7 mouse cellular contexts compared by ENCODE assay signal in genomic region chr3:104818749-104819134, GRCm38 (mm10). TPM values are rescaled to one million over a fixed set of nuclear protein-coding genes. Genes with fewer than 3 reads are reported as not detected.
DNase-seq lines count a peak whose midpoint lies in the region; ATAC-seq and TF ChIP-seq lines count a peak whose summit lies in the region.

No protein-coding gene starts in this region.

- H3K36me3 ChIP-seq in testis, adult 2 months (ENCODE audit: control insufficient read depth, insufficient read depth, low read length) = peaks cover 1% of the 10 kb centered on the region; the same call in 1 of the 2 replicates
- H3K36me3 ChIP-seq in forebrain, embryonic 13.5 days (ENCODE audit: poor library complexity, severe bottlenecking) = peaks cover 14% of the 10 kb centered on the region
- peaks cover 37% of the 10 kb centered on the region for H3K36me3 ChIP-seq in liver, embryonic 13.5 days
- no peaks in the 10 kb centered on the region for H3K36me3 ChIP-seq in stomach, postnatal 0 days (ENCODE audit: control insufficient read depth, insufficient read depth, low read length)

- no peak for TF ChIP-seq CTCF in testis, adult 2 months (IDR thresholded peaks at IDR 0.05; ENCODE audit: control insufficient read depth, insufficient read depth, insufficient replicate concordance, low read depth, low read length)
- no peak for TF ChIP-seq CTCF in stomach, postnatal 0 days (IDR thresholded peaks at IDR 0.05; ENCODE audit: low read depth)

- no peak for TF ChIP-seq EP300 in stomach, postnatal 0 days (optimal IDR thresholded peaks at IDR 0.05)

- peak overlapping the region; percentile 98 for H3K4me2 ChIP-seq in forebrain, embryonic 13.5 days
- peak overlapping the region; percentile 90 for H3K4me2 ChIP-seq in liver, embryonic 13.5 days
- peak overlapping the region; percentile 86 for H3K4me2 ChIP-seq in stomach, postnatal 0 days (replicated peaks; ENCODE audit: low read depth)

- no peak for DNase-seq in testis, postnatal 14 days (ENCODE audit: low spot score)
- DNase-seq in liver, embryonic 13.5 days = no peak
- DNase-seq in stomach, postnatal 0 days (ENCODE audit: low spot score) = no peak
- no peak for DNase-seq in spleen, postnatal 36 days (ENCODE audit: low spot score in 2 of 2)
- DNase-seq in urinary bladder, postnatal 36 days (ENCODE audit: low spot score in 2 of 2) = no peak

- peak overlapping the region; percentile 91 for H3K4me3 ChIP-seq in testis, adult 2 months (ENCODE audit: control insufficient read depth, low read depth, low read length)
- H3K4me3 ChIP-seq in forebrain, embryonic 13.5 days = peak overlapping the region; percentile 77
- H3K4me3 ChIP-seq in liver, embryonic 13.5 days (replicated peaks) = peak overlapping the region; percentile 70
- peak overlapping the region; percentile 94 for H3K4me3 ChIP-seq in stomach, postnatal 0 days (ENCODE audit: low read depth, low read length)

- H3K9me3 ChIP-seq in forebrain, embryonic 13.5 days (replicated peaks) = no peaks in the 10 kb centered on the region
- no peaks in the 10 kb centered on the region for H3K9me3 ChIP-seq in liver, embryonic 13.5 days (replicated peaks)
- no peaks in the 10 kb centered on the region for H3K9me3 ChIP-seq in stomach, postnatal 0 days (ENCODE audit: control insufficient read depth, low read length)

- H3K4me1 ChIP-seq in testis, adult 2 months (ENCODE audit: control insufficient read depth, insufficient read depth, low read length) = peaks cover 16% of the 10 kb centered on the region
- peaks cover 18% of the 10 kb centered on the region for H3K4me1 ChIP-seq in forebrain, embryonic 13.5 days
- H3K4me1 ChIP-seq in liver, embryonic 13.5 days (replicated peaks) = peaks cover 42% of the 10 kb centered on the region
- peaks cover 4% of the 10 kb centered on the region; the same call in 1 of the 2 replicates for H3K4me1 ChIP-seq in stomach, postnatal 0 days (replicated peaks; ENCODE audit: control insufficient read depth, insufficient read depth)

- H3K27ac ChIP-seq in testis, adult 2 months (ENCODE audit: control insufficient read depth, insufficient read depth, low read depth, low read length) = peak overlapping the region; percentile 89; the same call in 1 of the 2 replicates
- no peak overlapping the region for H3K27ac ChIP-seq in forebrain, embryonic 13.5 days
- peak overlapping the region; percentile 75 for H3K27ac ChIP-seq in liver, embryonic 13.5 days
- peak overlapping the region; percentile 96 for H3K27ac ChIP-seq in stomach, postnatal 0 days (replicated peaks)

- no peak for ATAC-seq in forebrain, embryonic 13.5 days
- 0 out of 2 replicates have a peak, but pooled peaks have one; percentile 18 for ATAC-seq in liver, embryonic 13.5 days (ENCODE audit: low read depth)
- ATAC-seq in stomach, postnatal 0 days (ENCODE audit: low FRiP score, low TSS enrichment) = peak; percentile 60

- peak overlapping the region; percentile 89 for H3K9ac ChIP-seq in forebrain, embryonic 13.5 days
- peak overlapping the region; percentile 79 for H3K9ac ChIP-seq in liver, embryonic 13.5 days
- peak overlapping the region; percentile 94 for H3K9ac ChIP-seq in stomach, postnatal 0 days (ENCODE audit: low read length)

- no peak for TF ChIP-seq POLR2A in testis, adult 2 months (IDR thresholded peaks at IDR 0.05; ENCODE audit: control insufficient read depth, low read depth, low read length)

- no peaks in the 10 kb centered on the region for H3K27me3 ChIP-seq in testis, adult 2 months (ENCODE audit: control insufficient read depth, insufficient read depth, low read length)
- H3K27me3 ChIP-seq in forebrain, embryonic 13.5 days = no peaks in the 10 kb centered on the region
- H3K27me3 ChIP-seq in liver, embryonic 13.5 days = no peaks in the 10 kb centered on the region
- H3K27me3 ChIP-seq in stomach, postnatal 0 days (ENCODE audit: control insufficient read depth, insufficient read depth, low read length) = no peaks in the 10 kb centered on the region

- WGBS in forebrain, embryonic 13.5 days = 8% methylated on average over 3 of the region's 3 CpGs
- WGBS in liver, embryonic 13.5 days (ENCODE audit: insufficient replicate concordance) = 4% methylated on average over 3 of the region's 3 CpGs
- 4% methylated on average over 3 of the region's 3 CpGs for WGBS in stomach, postnatal 0 days

RNA-seq across cellular contexts. Expression of gene Mov10, which starts 0.4 kb away (rescaled TPM):
- 8.7 and 9.4 TPM in 2 replicates for polyA plus RNA-seq in testis, adult 2 months (2012; rRNA removed)
- polyA plus RNA-seq in forebrain, embryonic 13.5 days (2015; fragmentation: Nextera tagmentation; extraction: Ambion mirVana) = 7.2 and 10.5 TPM in 2 replicates
- 26.2 and 28.7 TPM in 2 replicates for polyA plus RNA-seq in liver, embryonic 13.5 days (2015; fragmentation: Nextera tagmentation; extraction: Ambion mirVana)
- polyA plus RNA-seq in stomach, postnatal 0 days (2015; fragmentation: Nextera tagmentation; extraction: Ambion mirVana) = 28.1 and 30.4 TPM in 2 replicates

RNA-seq across cellular contexts. Expression of gene Rhoc, which starts 30.6 kb away (rescaled TPM):
- polyA plus RNA-seq in testis, adult 2 months (2012; rRNA removed) = 4.8 and 6.3 TPM in 2 replicates
- polyA plus RNA-seq in forebrain, embryonic 13.5 days (2015; fragmentation: Nextera tagmentation; extraction: Ambion mirVana) = 51.2 and 55.4 TPM in 2 replicates
- polyA plus RNA-seq in liver, embryonic 13.5 days (2015; fragmentation: Nextera tagmentation; extraction: Ambion mirVana) = 19.4 and 21.5 TPM in 2 replicates
- 126 and 130 TPM in 2 replicates for polyA plus RNA-seq in stomach, postnatal 0 days (2015; fragmentation: Nextera tagmentation; extraction: Ambion mirVana)

RNA-seq across cellular contexts. Expression of gene Fam19a3, which starts 37.1 kb away (rescaled TPM):
- polyA plus RNA-seq in testis, adult 2 months (2012; rRNA removed) = 9.1 and 12.6 TPM in 2 replicates
- polyA plus RNA-seq in forebrain, embryonic 13.5 days (2015; fragmentation: Nextera tagmentation; extraction: Ambion mirVana) = 0.04 TPM in 1 of 2 replicates, not detected in the other
- not detected in 2 replicates for polyA plus RNA-seq in liver, embryonic 13.5 days (2015; fragmentation: Nextera tagmentation; extraction: Ambion mirVana)
- polyA plus RNA-seq in stomach, postnatal 0 days (2015; fragmentation: Nextera tagmentation; extraction: Ambion mirVana) = 0.17 TPM in 1 of 2 replicates, not detected in the other

RNA-seq across cellular contexts. Expression of gene Ppm1j, which starts 37.9 kb away (rescaled TPM):
- polyA plus RNA-seq in testis, adult 2 months (2012; rRNA removed) = 178 and 205 TPM in 2 replicates
- 0.68 and 1.7 TPM in 2 replicates for polyA plus RNA-seq in forebrain, embryonic 13.5 days (2015; fragmentation: Nextera tagmentation; extraction: Ambion mirVana)
- 0.37 and 0.59 TPM in 2 replicates for polyA plus RNA-seq in liver, embryonic 13.5 days (2015; fragmentation: Nextera tagmentation; extraction: Ambion mirVana)
- 2.4 and 2.8 TPM in 2 replicates for polyA plus RNA-seq in stomach, postnatal 0 days (2015; fragmentation: Nextera tagmentation; extraction: Ambion mirVana)

RNA-seq across cellular contexts. Expression of gene St7l, which starts 45.1 kb away (rescaled TPM):
- 16.4 TPM in 2 replicates for polyA plus RNA-seq in testis, adult 2 months (2012; rRNA removed)
- 32.6 and 40.5 TPM in 2 replicates for polyA plus RNA-seq in forebrain, embryonic 13.5 days (2015; fragmentation: Nextera tagmentation; extraction: Ambion mirVana)
- 11.4 and 15.2 TPM in 2 replicates for polyA plus RNA-seq in liver, embryonic 13.5 days (2015; fragmentation: Nextera tagmentation; extraction: Ambion mirVana)
- 20.8 and 23.6 TPM in 2 replicates for polyA plus RNA-seq in stomach, postnatal 0 days (2015; fragmentation: Nextera tagmentation; extraction: Ambion mirVana)
